ENCODE assay signal across 13 mouse cellular contexts in genomic region chr15:77449927-77450326, GRCm38 (mm10). TPM values are rescaled to one million over a fixed set of nuclear protein-coding genes. Genes with fewer than 3 reads are reported as not detected.
DNase-seq lines count a peak whose midpoint lies in the region; ATAC-seq and TF ChIP-seq lines count a peak whose summit lies in the region.
"Not testable (repeated sequence)": the region's sequence is repeated elsewhere in the genome, so short reads cannot be mapped to it uniquely, and the experiment has no call there.
"Had no signal": no experiment of that assay in that cellular context is flagged by ENCODE, and none has a peak within 500 bp of the region (broad histone marks: within the 10 kb centered on the region; RNA-seq: fewer than 3 reads in every experiment).

No protein-coding gene starts in this region.

- 59% methylated on average over 10 of the region's 10 CpGs for WGBS in forebrain, postnatal 0 days
- WGBS in thymus, adult 2 months: 49% methylated on average over 10 of the region's 10 CpGs

- H3K9ac ChIP-seq in forebrain, postnatal 0 days: not testable (repeated sequence)

- not testable (repeated sequence) for H3K4me3 ChIP-seq in forebrain, postnatal 0 days (ENCODE audit: low read depth, low read length); thymus, adult 2 months (ENCODE audit: control insufficient read depth, insufficient read depth, low read length)

- DNase-seq in ES-CJ7 (ENCODE audit: low read depth, low spot score) (peak; percentile 67), liver (peak; percentile 4)
- DNase-seq in adrenal gland, postnatal 25 days: peak; percentile 31
- DNase-seq in forebrain, postnatal 0 days: not testable (repeated sequence)
- DNase-seq in kidney, adult 18-20 months: peak; percentile 5
- DNase-seq in naive thymus-derived CD4-positive, alpha-beta T cell, adult 2 months (ENCODE audit: low read depth): peak; percentile 15
- DNase-seq in thymus, adult 2 months: peak; percentile 24

- TF ChIP-seq CTCF in forebrain, postnatal 0 days (IDR thresholded peaks at IDR 0.05; ENCODE audit: low read depth): peak; percentile 25
- not testable (repeated sequence) for TF ChIP-seq CTCF in thymus, adult 2 months (IDR thresholded peaks at IDR 0.05; ENCODE audit: borderline replicate concordance, control insufficient read depth, extremely low read depth, insufficient read depth, low read length, poor library complexity)

- not testable (repeated sequence) for H3K4me1 ChIP-seq in forebrain, postnatal 0 days (ENCODE audit: insufficient read depth); thymus, adult 2 months (replicated peaks; ENCODE audit: control insufficient read depth, insufficient read depth, low read length)

- not testable (repeated sequence) for H3K27me3 ChIP-seq in forebrain, postnatal 0 days (ENCODE audit: insufficient read depth, low read length); thymus, adult 2 months (ENCODE audit: control insufficient read depth, insufficient read depth, low read length)

- TF ChIP-seq POLR2A in thymus, adult 2 months (IDR thresholded peaks at IDR 0.05; ENCODE audit: control insufficient read depth, extremely low read depth, insufficient read depth, low read length, poor library complexity): not testable (repeated sequence)

- not testable (repeated sequence) for H3K4me2 ChIP-seq in forebrain, postnatal 0 days (ENCODE audit: low read depth)

- H3K9me3 ChIP-seq in forebrain, postnatal 0 days (ENCODE audit: low read length): not testable (repeated sequence)

- not testable (repeated sequence) for H3K36me3 ChIP-seq in forebrain, postnatal 0 days (ENCODE audit: insufficient read depth); thymus, adult 2 months (ENCODE audit: control insufficient read depth, insufficient read depth, low read length)

- not testable (repeated sequence) for ATAC-seq in forebrain, postnatal 0 days

- not testable (repeated sequence) for H3K27ac ChIP-seq in forebrain, postnatal 0 days (ENCODE audit: low read depth, low read length); thymus, adult 2 months (ENCODE audit: control insufficient read depth, insufficient read depth, low read length)

RNA-seq across cellular contexts. Expression of gene Apol7b, which starts 2.6 kb away (rescaled TPM):
- not detected in 2 replicates for total RNA-seq in adrenal gland, postnatal 25 days (2021)
- not detected in 2 replicates for total RNA-seq in forebrain, postnatal 0 days (2014; rRNA removed)
- polyA plus RNA-seq in forebrain, postnatal 0 days (2015; fragmentation: Nextera tagmentation; extraction: Ambion mirVana): 0.13 TPM in 1 of 2 replicates, not detected in the other
- 0.10 and 0.27 TPM in 2 replicates for polyA plus RNA-seq in thymus, adult 2 months (2012; rRNA removed)
- polyA plus RNA-seq: erythroblast, embryonic 14.5 days; hindbrain, embryonic 12.5 days; kidney, embryonic 14.5 days; liver, embryonic 11.5 days; myocyte had no signal

RNA-seq across cellular contexts. Expression of gene Apol10a, which starts 26.9 kb away (rescaled TPM):
- total RNA-seq in adrenal gland, postnatal 25 days (2021): not detected in 2 replicates
- not detected in 2 replicates for total RNA-seq in forebrain, postnatal 0 days (2014; rRNA removed)
- not detected in 2 replicates for polyA plus RNA-seq in forebrain, postnatal 0 days (2015; fragmentation: Nextera tagmentation; extraction: Ambion mirVana)
- polyA plus RNA-seq in thymus, adult 2 months (2012; rRNA removed): not detected in 2 replicates
- polyA plus RNA-seq: erythroblast, embryonic 14.5 days; hindbrain, embryonic 12.5 days; kidney, embryonic 14.5 days; liver, embryonic 11.5 days; myocyte had no signal

RNA-seq across cellular contexts. Expression of gene Apol9a, which starts 39.0 kb away (rescaled TPM):
- total RNA-seq in adrenal gland, postnatal 25 days (2021): 0.91 and 1.2 TPM in 2 replicates
- 6.6 TPM in 1 of 2 replicates, not detected in the other for total RNA-seq in forebrain, postnatal 0 days (2014; rRNA removed)
- polyA plus RNA-seq in forebrain, postnatal 0 days (2015; fragmentation: Nextera tagmentation; extraction: Ambion mirVana): 0.55 and 0.99 TPM in 2 replicates
- polyA plus RNA-seq in thymus, adult 2 months (2012; rRNA removed): 2.8 and 5.4 TPM in 2 replicates
- polyA plus RNA-seq: erythroblast, embryonic 14.5 days; hindbrain, embryonic 12.5 days; kidney, embryonic 14.5 days; liver, embryonic 11.5 days had no signal

RNA-seq across cellular contexts. Expression of gene Apol7a, which starts 51.0 kb away (rescaled TPM):
- not detected in 2 replicates for total RNA-seq in adrenal gland, postnatal 25 days (2021)
- total RNA-seq in forebrain, postnatal 0 days (2014; rRNA removed): not detected in 2 replicates
- polyA plus RNA-seq in forebrain, postnatal 0 days (2015; fragmentation: Nextera tagmentation; extraction: Ambion mirVana): not detected in 2 replicates
- polyA plus RNA-seq in thymus, adult 2 months (2012; rRNA removed): 0.19 and 0.20 TPM in 2 replicates
- polyA plus RNA-seq: erythroblast, embryonic 14.5 days; hindbrain, embryonic 12.5 days; kidney, embryonic 14.5 days; liver, embryonic 11.5 days had no signal

RNA-seq across cellular contexts. Expression of gene Apol11a, which starts 58.1 kb away (rescaled TPM):
- total RNA-seq in adrenal gland, postnatal 25 days (2021): not detected in 2 replicates
- not detected in 2 replicates for total RNA-seq in forebrain, postnatal 0 days (2014; rRNA removed)
- not detected in 2 replicates for polyA plus RNA-seq in forebrain, postnatal 0 days (2015; fragmentation: Nextera tagmentation; extraction: Ambion mirVana)
- 0.11 and 0.14 TPM in 2 replicates for polyA plus RNA-seq in thymus, adult 2 months (2012; rRNA removed)
- polyA plus RNA-seq: frontal cortex, adult 2 months; hindbrain, embryonic 12.5 days; kidney, embryonic 14.5 days; liver, embryonic 11.5 days had no signal
